Mouse (Mus musculus): ENCODE measurements around the gene Tfap2e. TPM values are rescaled to one million over a fixed set of nuclear protein-coding genes. Genes with fewer than 3 reads are reported as not detected.

The Tfap2e gene
- polyA plus RNA-seq, 1 experiment from 2014 or later, result not detected

DNA sequence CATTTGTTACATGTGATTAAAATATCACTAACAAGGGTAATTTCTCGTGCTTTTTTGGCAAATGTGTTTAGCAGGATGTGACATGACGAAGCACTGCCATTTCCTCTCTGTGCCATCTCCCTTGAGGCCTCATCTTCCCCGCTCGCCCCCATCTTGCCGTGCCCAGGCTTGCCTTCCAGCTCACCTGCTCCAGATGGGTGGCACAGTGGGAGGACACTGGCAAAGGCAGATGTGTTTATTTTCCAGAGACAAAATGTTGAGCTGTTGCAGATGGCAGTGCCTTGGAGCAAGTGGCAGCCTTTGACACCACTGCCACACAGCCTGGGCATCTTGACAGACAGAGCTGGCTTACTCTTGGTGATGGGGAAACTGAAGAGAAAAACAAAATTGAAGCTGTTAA, 43.0 kb downstream of the Tfap2e start:
- WGBS, result 81% methylated on average over 5 of the region's 5 CpGs
- no peak for TF ChIP-seq EP300 (IDR thresholded peaks at IDR 0.05)
- TF ChIP-seq CTCF (IDR thresholded peaks at IDR 0.05), result no peak
- ATAC-seq, result no peak

DNA sequence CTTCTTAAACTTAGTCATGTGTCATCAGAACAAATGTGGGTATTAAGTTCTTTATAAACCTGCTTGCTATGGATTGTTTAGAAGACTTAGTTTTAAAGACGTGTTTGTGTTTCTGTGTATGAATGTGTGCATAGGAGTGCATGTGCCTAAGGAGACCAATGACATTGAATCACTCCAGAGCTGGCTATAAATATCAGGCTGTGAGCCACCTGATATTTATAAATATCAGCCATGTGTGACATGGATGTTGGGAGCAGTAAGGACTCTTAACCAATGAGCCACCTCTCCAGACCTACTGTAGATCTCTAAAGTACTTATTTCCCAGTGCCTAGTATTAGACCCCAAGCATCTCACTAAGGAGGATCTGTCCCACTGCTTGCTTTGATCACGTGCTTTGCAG, 46.6 kb downstream of the Tfap2e start:
- Histone ChIP-seq H3K9ac (replicated peaks; ENCODE audit: low read depth) (no peak overlapping the region), H3K4me2 (replicated peaks; ENCODE audit: low read depth, low read length) (no peak overlapping the region), H3K4me3 (ENCODE audit: low read depth, low read length) (no peak overlapping the region), H3K27ac (ENCODE audit: low read length) (no peak overlapping the region), H3K9me3 (ENCODE audit: low read length) (no peaks in the 10 kb centered on the region), H3K36me3 (ENCODE audit: insufficient read depth, low read length) (peaks cover 29% of the 10 kb centered on the region; the same call in 1 of the 2 replicates), H3K4me1 (ENCODE audit: insufficient read depth, low read depth, low read length) (no peaks in the 10 kb centered on the region), H3K27me3 (replicated peaks; ENCODE audit: insufficient read depth, low read length) (no peaks in the 10 kb centered on the region)
- DNase-seq (ENCODE audit: low spot score) (no peak), ATAC-seq (no peak)
- WGBS, result 88% methylated on average over 2 of the region's 2 CpGs
- TF ChIP-seq CTCF (IDR thresholded peaks at IDR 0.05) (no peak), EP300 (IDR thresholded peaks at IDR 0.05) (no peak)

More for the DNA sequence above, 43.0 kb downstream of the Tfap2e start:
- H3K4me2 ChIP-seq (replicated peaks; ENCODE audit: low read depth, low read length), result no peak overlapping the region
- H3K9me3 ChIP-seq (ENCODE audit: low read length), result no peaks in the 10 kb centered on the region
- H3K4me1 ChIP-seq (ENCODE audit: insufficient read depth, low read depth, low read length), result no peaks in the 10 kb centered on the region
- DNase-seq (ENCODE audit: low spot score), result no peak
- H3K36me3 ChIP-seq (ENCODE audit: insufficient read depth, low read length), result 0 out of 2 replicates have a peak, but pooled peaks cover 10% of the 10 kb centered on the region
- H3K27me3 ChIP-seq (replicated peaks; ENCODE audit: insufficient read depth, low read length), result no peaks in the 10 kb centered on the region
- H3K4me3 ChIP-seq (ENCODE audit: low read depth, low read length), result no peak overlapping the region
- no peak overlapping the region for H3K27ac ChIP-seq (ENCODE audit: low read length)
- H3K9ac ChIP-seq (replicated peaks; ENCODE audit: low read depth), result no peak overlapping the region

DNA sequence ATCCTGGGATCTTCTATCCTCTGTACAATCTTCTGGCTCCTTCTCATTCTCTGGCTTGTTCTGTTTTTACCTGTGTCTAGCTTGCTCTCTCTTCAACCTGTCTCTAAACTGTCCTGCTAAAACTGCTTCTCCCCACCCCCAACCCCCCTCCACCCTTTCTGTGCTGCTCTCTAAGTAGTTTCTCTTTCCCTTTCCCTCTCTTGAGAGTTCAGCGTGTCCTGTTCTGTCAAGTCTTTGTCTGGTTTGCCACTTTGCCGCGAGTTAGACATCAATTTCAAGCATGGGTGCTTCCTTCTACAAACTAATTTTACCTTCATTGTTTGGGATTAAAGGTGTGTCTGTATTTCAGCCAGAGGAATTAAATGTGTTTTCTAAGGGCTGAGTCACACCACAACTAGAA, 53.0 kb downstream of the Tfap2e start:
- Histone ChIP-seq H3K27me3 (replicated peaks; ENCODE audit: insufficient read depth, low read length) (no peaks in the 10 kb centered on the region), H3K4me2 (replicated peaks; ENCODE audit: low read depth, low read length) (no peak overlapping the region), H3K4me3 (ENCODE audit: low read depth, low read length) (no peak overlapping the region), H3K9me3 (ENCODE audit: low read length) (no peaks in the 10 kb centered on the region), H3K36me3 (ENCODE audit: insufficient read depth, low read length) (peaks cover 24% of the 10 kb centered on the region; the same call in 1 of the 2 replicates), H3K27ac (ENCODE audit: low read length) (no peak overlapping the region), H3K4me1 (ENCODE audit: insufficient read depth, low read depth, low read length) (no peaks in the 10 kb centered on the region), H3K9ac (replicated peaks; ENCODE audit: low read depth) (no peak overlapping the region)
- WGBS, result 76% methylated on average over 3 of the region's 3 CpGs
- no peak for ATAC-seq
- DNase-seq (ENCODE audit: low spot score), result no peak
- TF ChIP-seq EP300 (IDR thresholded peaks at IDR 0.05), result no peak
- no peak for TF ChIP-seq CTCF (IDR thresholded peaks at IDR 0.05)

DNA sequence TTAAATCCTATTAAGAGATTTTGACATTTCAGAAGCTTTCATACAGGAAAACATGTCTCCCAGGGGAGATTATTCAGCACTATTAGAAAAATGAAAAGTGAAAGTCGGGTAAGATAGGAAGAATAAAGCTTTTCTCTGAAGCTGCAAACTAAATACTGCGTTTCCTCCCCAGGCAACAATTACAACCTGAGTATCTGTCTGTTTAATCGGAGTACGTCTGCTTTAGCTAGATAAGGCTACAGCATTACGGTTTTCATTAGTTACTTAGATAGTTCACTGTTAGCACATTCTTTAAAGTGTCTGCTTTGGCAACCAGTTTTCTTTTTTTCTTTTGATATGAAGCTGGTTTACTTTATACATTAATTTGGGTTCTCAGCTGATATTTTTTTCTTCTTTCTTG, 53.7 kb downstream of the Tfap2e start:
- WGBS, result 77% methylated on average over 5 of the region's 5 CpGs
- H3K27me3 ChIP-seq (replicated peaks; ENCODE audit: insufficient read depth, low read length), result no peaks in the 10 kb centered on the region
- ATAC-seq, result no peak
- no peak overlapping the region for H3K9ac ChIP-seq (replicated peaks; ENCODE audit: low read depth)
- no peak overlapping the region for H3K27ac ChIP-seq (ENCODE audit: low read length)
- H3K36me3 ChIP-seq (ENCODE audit: insufficient read depth, low read length), result peaks cover 24% of the 10 kb centered on the region; the same call in 1 of the 2 replicates
- no peak overlapping the region for H3K4me3 ChIP-seq (ENCODE audit: low read depth, low read length)
- no peak overlapping the region for H3K4me2 ChIP-seq (replicated peaks; ENCODE audit: low read depth, low read length)
- H3K9me3 ChIP-seq (ENCODE audit: low read length), result no peaks in the 10 kb centered on the region
- DNase-seq (ENCODE audit: low spot score), result no peak
- no peak for TF ChIP-seq CTCF (IDR thresholded peaks at IDR 0.05)
- no peak for TF ChIP-seq EP300 (IDR thresholded peaks at IDR 0.05)
- H3K4me1 ChIP-seq (ENCODE audit: insufficient read depth, low read depth, low read length), result no peaks in the 10 kb centered on the region

DNA sequence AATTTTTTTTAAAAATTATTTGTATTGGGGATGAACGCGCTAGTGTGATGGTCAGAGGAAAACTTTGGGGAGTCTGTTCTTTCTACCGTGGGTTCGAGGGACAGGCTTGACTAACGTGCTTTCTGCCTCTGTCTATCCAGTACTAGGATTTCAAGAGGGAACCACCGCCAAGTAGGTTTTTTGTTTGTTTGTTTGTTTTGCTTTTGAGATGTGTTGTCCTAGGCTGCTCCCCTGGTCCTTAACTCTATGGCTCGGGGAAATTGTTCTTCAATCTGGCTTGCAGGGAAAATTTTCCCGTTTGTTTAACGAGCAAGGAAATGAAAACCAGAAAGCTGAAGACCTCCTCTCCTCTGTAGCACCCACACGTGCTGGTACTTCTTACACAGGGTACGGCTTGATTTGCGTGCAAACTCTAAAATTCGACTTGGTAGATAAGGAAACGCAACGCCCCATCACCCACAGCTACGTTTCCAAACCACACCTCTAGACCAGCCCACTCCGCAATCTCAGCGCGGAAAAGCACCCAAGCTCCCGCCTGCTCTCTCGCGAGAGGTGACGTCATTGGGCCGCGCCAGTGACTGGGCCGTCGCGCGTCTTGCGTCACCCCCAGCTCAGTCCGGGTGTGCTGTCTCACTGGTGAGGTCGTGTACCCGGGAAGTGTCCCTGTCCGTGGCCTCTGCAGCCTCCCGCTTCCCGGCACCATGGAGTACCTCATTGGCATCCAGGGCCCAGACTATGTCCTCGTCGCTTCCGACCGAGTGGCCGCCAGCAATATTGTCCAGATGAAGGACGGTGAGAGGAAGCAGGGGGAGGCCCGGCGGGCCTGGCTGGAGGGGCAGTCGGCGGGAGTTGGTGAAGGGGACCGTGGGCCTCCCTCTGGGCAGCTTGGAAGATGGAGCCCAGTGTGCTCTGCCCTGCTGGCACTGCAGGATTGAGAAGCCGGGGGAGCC, 58.7 kb downstream of the Tfap2e start, which contains the start of gene Psmb2:
Psmb2 (plus strand) TSS at position 577 of the 950 bp plus-strand sequence.
- H3K4me3 ChIP-seq (ENCODE audit: low read depth, low read length), result peak within 1 kb of the TSS; percentile 99
- no peaks in the 10 kb centered on the region for H3K36me3 ChIP-seq (ENCODE audit: insufficient read depth, low read length)
- H3K9me3 ChIP-seq (ENCODE audit: low read length), result no peaks in the 10 kb centered on the region
- peak; percentile 89 for TF ChIP-seq EP300 (IDR thresholded peaks at IDR 0.05)
- TF ChIP-seq CTCF (IDR thresholded peaks at IDR 0.05), result no peak
- DNase-seq (ENCODE audit: low spot score) (peak; percentile 97), ATAC-seq (peak; percentile 99)
- no peaks in the 10 kb centered on the region for H3K27me3 ChIP-seq (replicated peaks; ENCODE audit: insufficient read depth, low read length)
- no peaks in the 10 kb centered on the region for H3K4me1 ChIP-seq (ENCODE audit: insufficient read depth, low read depth, low read length)
- peak within 1 kb of the TSS; percentile 87 for H3K4me2 ChIP-seq (replicated peaks; ENCODE audit: low read depth, low read length)
- H3K9ac ChIP-seq (replicated peaks; ENCODE audit: low read depth), result peak within 1 kb of the TSS; percentile 99
- WGBS, result 2% methylated on average over 47 of the region's 48 CpGs
- H3K27ac ChIP-seq (ENCODE audit: low read length), result peak within 1 kb of the TSS; percentile 87

- Histone ChIP-seq H3K4me2 (replicated peaks; ENCODE audit: low read depth, low read length) (no peak overlapping the region), H3K9me3 (ENCODE audit: low read length) (no peaks in the 10 kb centered on the region), H3K4me1 (ENCODE audit: insufficient read depth, low read depth, low read length) (no peaks in the 10 kb centered on the region), H3K9ac (replicated peaks; ENCODE audit: low read depth) (no peak overlapping the region), H3K36me3 (ENCODE audit: insufficient read depth, low read length) (no peaks in the 10 kb centered on the region), H3K27me3 (replicated peaks; ENCODE audit: insufficient read depth, low read length) (no peaks in the 10 kb centered on the region), H3K4me3 (ENCODE audit: low read depth, low read length) (no peak overlapping the region), H3K27ac (ENCODE audit: low read length) (no peak overlapping the region)
- 88% methylated on average over 2 of the region's 2 CpGs for WGBS
- ATAC-seq (no peak), DNase-seq (ENCODE audit: low spot score) (no peak)
- TF ChIP-seq EP300 (IDR thresholded peaks at IDR 0.05), result no peak
- TF ChIP-seq CTCF (IDR thresholded peaks at IDR 0.05), result peak; percentile 22; the same call in 1 of the 2 replicates
Measured at GRCm38 (mm10) chr4:126667075-126667474, 69.0 kb downstream of the Tfap2e start.

Other genes starting within 250 kb of the Tfap2e start
- 5.6 and 6.1 TPM in 2 replicates for gene Ago4, start 202.8 kb downstream of the Tfap2e start, polyA plus RNA-seq (2015; fragmentation: Nextera tagmentation; extraction: Ambion mirVana)
- 3.2 and 3.5 TPM in 2 replicates for gene Clspn, start 179.3 kb downstream of the Tfap2e start, polyA plus RNA-seq (2015; fragmentation: Nextera tagmentation; extraction: Ambion mirVana)
- gene 5730409E04Rik, start 126.4 kb downstream of the Tfap2e start, polyA plus RNA-seq (2015; fragmentation: Nextera tagmentation; extraction: Ambion mirVana), result 2.6 and 3.0 TPM in 2 replicates
- gene Psmb2, start 58.6 kb downstream of the Tfap2e start, polyA plus RNA-seq (2015; fragmentation: Nextera tagmentation; extraction: Ambion mirVana), result 316 and 342 TPM in 2 replicates
- gene Ncdn, start 17.2 kb upstream of the Tfap2e start, polyA plus RNA-seq (2015; fragmentation: Nextera tagmentation; extraction: Ambion mirVana), result 12.3 and 12.4 TPM in 2 replicates
- 20.8 and 22.2 TPM in 2 replicates for gene AU040320, start 17.3 kb upstream of the Tfap2e start, polyA plus RNA-seq (2015; fragmentation: Nextera tagmentation; extraction: Ambion mirVana)
- gene Zmym4, start 231.9 kb upstream of the Tfap2e start, polyA plus RNA-seq (2015; fragmentation: Nextera tagmentation; extraction: Ambion mirVana), result 8.6 and 11.7 TPM in 2 replicates